Mouse (Mus musculus) liver, postnatal 0 days (tissue): ENCODE results near the gene Trpv3.

ENCODE experiments used
- CTCF ChIP-seq: sonication (generic); IDR thresholded peaks from 2 replicates; pipeline ENCODE4 v1.5.1; 2016; ENCODE audit warnings: antibody characterized with exemption, low read depth
- EP300 ChIP-seq: IDR thresholded peaks from 2 replicates; pipeline ENCODE4 v1.6.1; 2016; ENCODE audit warnings: antibody characterized with exemption, low read depth, mild to moderate bottlenecking

DNA sequence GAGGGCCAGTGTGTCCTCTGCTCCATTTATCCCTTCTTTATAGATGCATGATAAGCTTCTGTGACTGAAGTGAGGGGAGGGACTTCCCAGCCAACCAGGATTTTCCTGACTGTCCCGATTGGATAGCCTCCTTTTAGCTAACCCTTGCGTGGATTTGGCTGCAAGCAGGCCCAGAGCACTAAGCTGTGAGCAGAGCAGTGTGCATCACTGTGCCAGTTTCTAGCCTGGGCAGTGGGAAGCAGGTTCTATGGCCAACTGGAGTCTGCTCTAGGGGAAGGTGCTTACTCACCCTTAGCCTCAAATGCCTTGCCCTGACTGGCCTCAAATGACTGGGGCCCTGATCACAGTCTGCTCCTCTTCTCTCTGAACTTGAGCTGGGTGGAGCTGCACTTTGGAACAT lies 7.6 kb downstream of the Trpv3 start:
- TF ChIP-seq CTCF (no peak), EP300 (no peak)
